Mouse (Mus musculus) brain, adult 2 months (tissue): ENCODE measurements at regions not wholly inside any gene's neighbourhood (a gene's known extent, or its start where the extent isn't known, plus 50 kb on each side); places are given as distances from the start of the nearest gene placed in this dataset.

ENCODE experiments used
- DNase-seq: peaks from one replicate; pipeline ENCODE4 v3.0.0; 2011; ENCODE audit warnings: low read depth, low spot score

DNA sequence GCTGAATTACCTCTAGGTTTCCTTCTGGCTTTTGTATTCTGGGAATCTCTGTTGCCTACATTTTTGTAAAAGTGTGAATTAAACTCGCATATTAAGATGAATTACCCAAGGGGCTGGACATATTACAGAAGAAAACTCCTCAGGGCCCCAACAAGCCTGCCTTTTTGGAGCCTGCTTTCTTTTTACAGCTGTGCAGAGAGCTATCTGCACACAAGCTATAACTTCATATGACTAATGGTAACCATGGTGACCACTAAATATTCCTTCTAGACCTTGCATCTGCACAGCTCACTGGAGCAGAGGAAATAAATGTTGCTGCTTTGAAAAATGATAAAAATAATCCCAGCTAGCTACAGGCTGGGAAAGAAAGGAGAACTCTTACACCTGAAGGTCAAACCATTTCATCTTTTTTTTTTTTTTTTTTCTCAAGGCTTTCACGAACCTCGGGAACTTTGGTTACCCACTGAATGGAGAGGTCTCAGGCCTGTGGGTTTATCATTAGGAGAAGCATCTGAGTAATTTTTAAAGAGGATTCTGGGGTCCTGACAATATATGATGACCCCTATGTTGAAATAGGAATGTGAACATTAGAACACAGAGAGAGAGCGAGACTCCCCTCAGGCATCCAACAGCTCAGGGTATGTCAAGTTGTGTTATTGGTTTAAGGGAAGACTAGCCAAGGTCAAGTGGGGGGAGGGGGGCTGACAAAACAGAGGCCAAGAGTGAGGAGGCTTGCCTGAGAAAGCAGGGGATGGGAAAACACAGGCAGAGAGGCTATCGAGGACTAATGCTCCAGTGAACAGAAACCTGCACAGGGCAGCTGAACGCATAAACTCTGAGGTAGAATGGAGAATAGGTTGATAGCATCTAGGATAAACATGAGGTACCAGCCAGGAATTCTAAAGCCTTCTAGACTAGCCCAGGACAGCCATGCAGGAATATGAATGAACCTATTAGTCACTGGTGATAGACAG is 188.4 kb downstream of the Phlda1 start:
- DNase-seq, result peak; percentile 77

DNA sequence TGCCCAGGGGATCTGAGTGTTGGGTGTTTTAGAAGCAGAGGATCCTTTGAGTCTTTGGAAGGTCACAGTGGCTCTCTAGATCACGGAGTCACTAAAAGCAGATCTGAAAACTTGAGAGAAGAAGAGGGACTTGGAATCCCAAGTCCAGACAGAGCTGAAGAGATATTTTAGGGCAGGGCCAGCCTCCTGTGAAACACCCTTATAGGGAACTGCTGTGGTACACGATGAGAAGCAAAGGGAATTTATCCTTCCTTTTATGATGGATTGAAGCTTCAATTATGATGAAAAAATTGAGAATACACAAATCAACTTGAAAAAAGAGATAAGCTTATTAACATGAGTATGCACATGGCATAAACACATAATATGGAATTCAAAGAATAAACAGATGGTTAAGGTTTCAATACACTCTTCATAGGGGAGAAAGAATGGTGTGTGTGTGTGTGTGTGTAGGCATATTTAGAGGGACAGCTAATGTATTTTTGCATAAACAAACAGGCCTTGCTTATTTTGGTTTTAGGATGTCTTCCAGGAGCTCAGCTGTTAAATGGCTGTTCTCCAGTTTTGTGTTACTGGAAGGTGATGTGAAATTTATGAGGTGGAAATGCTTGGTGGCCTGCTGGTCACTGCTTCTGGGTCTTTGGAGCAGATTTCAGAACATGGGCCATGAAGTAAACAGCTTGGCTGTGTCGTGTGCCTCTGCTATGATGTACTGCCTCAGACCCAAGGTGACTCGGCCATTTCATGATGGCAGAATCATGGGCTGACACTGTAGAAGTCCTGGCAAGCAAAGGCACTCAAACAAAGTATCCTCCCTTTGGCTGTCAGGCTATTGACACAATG is 190.1 kb downstream of the Phlda1 start:
- DNase-seq, result no peak

DNA sequence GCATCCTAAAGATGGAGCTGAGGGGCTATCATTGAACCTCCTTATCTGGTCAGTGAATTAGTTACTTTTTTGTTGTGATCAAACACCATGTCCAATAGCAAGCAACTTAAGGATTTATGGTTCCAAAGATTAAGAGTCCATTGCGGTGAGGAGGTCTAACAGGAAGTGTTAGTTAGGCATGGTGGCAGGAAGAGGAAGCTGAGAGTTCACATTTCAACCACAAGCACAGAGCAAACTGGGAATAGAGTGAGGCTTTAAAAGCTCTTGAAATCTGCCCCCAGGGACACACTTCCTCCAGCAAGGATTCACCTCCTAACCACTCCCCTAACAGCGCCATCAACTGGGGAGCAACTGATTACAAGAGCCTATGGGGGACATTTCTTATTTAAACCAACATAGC is 190.9 kb downstream of the Phlda1 start:
- DNase-seq, result no peak

DNA sequence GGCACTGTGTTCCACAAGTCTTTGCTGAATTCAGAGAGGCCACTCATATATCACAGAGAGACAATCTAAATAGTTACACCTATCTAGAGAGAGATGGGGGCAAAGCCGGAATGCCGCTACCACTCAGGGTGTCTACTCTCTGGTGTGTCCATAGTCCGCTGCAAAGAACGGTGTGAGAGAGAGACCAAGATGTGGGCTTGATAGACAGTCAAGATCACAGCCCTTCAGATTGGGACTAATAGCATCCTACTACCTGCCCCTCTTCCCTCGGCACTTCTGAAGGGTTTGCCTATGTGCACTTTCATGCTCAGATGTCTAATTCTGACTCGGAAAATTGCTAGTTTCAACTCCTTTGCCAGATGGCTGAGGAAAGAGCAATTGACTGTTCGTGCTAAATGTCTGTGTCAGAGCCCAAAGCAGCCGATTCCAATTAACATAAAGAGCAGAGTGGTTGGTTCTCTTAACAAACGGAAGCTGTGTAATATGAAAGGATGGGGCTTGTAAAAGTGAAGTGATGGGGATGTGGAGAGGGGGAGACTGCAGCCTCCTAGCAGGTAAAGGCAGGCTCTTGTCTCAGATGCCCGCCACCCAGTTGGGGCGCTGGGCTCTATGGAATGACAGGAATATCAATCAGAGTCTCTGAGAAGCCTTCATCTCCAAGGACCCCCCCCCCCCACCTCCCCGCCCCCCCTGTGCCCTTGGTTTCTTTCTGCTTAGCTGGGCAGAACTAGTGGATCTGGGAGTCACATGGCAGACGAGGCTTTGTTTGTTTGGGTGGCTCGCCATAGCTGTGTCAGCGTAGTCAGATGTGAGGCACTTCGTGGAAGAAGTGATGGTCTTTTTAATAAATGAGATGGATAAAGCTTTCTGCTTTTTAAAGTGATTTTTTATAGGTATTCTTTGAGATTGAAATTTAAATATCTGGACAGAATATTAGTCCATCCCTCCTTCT is 193.7 kb downstream of the Phlda1 start:
- peak; percentile 82 for DNase-seq

DNA sequence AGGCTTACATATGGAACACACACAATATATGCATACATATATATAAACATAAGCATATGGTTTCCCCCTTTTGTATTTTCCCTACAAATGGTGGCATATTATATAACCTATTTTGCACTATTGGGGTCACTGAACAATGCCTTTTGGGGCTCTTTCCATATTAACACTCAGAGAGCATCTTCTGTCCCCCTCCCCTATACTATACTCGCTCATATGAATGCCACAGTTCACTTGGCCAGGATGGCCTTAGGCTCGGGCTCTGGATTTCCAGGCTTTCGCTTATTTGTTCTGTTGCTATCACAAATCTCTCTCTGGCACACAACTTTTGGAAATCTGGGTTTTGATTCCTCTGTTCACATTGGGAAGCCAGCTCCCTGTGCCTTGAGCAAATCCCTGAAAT is 194.5 kb downstream of the Phlda1 start:
- DNase-seq, result no peak

DNA sequence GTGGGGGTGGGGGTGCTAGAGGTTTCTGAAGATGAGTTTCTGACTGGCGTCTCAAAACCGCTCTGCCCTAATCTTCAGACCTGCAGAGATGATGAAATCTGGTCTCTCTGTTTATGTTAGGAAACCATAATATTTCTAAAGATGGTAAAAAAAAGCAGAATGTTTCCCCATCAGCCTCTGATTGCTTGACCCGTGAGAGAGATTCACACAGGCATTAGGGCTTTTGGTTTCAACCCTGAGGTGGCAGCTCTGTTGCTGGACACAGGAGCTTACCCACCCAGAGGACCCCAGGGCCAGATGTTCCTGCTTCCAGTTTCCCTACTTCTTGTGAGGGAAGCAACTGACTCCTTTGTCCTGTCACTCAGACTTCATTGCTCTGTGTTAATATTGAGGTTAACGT is 195.1 kb downstream of the Phlda1 start:
- no peak for DNase-seq

DNA sequence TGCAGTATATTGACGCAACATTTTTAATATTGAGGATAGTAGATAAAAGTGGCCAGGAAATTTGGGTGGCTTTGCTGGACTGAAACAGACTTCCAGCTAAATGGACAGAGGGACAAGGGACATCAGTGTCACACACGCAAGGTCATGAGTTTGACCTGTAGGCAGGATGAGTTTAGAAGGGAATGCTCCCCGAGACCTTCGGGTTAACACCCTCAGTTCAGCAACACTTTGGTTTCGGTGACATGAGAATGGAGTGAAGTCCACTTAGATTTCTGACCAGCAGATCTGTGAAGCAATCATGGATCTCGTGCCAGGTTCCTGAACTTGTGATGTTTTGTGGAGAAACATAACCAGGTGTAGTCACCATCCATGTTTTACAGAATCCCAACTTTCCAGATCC is 196.3 kb downstream of the Phlda1 start:
- DNase-seq, result no peak

DNA sequence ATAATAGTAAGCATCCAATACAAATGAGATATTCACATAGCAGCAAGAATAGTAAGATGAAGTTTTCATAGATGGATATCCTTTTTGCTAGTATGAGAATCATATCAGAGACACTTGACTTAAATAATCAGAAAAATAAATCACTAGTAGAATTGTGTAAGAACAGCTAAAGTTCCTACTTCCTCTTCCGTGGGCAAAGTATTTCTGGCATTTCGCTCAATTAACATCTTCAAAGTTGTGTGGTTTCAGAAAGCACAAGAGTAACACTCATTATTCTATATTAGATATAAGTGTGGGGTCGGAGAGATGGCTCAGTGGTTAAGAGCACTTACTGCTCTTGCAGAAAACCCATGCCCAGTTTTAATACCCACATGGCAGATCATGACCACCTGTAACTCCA is 197.4 kb downstream of the Phlda1 start:
- DNase-seq, result no peak

DNA sequence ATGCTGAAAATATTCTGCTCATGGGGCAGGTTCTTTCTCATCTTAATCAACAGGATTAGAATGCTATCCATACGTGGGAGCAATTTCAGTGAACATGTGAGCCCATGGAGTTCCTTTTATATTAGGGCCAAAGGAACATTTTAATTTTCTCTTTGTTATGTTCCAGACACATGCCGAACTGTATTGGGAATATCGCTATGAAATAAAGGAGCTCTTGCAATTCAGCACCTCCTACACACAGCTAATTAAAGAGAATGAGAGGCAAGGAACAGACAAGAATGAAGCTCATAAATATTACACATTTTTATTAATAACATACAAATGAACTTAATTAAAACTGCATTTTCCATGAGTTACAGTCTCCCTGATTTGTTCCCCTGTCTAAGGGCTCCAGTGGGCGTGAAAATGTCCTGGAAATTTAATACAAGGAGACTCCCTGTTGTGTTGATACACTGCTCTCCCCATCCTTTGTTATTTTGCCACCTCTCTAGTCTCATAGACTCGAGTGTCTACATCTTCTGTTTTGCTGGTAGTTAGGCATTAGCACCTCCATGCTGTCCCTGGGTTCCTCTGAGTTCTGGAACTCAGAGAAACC is 205.5 kb downstream of the Phlda1 start:
- peak; percentile 52 for DNase-seq

DNA sequence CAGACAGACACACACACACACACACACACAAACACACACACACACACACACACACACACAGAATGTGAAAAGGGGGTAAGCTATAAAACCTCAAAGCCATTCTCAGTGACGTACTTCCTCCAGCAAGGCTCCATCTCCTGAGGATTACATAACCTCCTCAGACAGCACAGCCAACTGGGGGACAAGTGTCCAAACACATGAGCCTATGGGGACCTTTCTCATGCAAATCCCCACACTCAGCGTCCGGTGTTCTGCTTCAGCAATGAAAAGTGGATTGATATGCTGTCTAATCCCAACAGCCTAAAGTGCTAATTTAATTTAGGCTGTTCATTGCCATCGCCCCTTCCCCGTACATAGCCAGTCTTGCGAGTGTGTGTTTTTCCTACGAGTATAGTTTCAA is 206.9 kb downstream of the Phlda1 start:
- no peak for DNase-seq

DNA sequence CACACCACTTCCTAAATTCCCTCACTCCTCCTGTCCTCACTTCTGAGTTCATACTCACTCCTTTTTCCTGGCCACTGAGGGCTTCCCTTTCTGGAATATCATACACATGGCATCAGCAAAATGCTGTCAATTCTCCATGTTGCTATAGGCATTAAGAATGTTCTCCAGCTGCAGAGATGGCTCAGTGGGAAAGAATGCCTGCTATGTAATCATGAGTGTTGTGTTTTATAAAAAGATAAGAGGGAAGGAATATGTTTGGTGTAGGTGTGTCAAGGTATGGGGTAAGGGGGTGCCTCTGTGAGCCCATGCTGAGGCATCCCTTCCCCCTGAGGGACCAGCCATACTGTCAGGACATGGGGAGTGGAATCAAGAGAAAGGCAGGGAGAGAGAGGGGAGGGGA is 207.6 kb downstream of the Phlda1 start:
- no peak for DNase-seq

DNA sequence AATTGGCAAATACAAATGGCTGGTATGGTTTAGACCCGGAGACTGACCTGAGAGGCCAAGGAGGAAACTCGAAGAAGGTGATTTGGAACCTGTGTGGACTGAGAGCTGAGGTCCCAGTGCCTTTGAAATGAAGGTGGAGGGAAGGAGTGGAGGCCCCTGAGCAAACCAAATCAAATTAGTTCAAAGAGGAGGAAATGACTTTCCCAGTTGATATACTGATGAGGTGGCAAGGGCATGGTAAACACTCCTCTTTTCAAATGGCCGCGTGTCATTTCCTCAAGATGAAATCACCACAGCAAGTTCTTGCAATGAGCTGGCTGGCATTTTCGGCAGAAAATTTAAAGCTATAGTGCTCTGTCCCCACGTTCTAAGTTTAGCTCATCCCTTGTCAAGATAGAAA is 209.1 kb downstream of the Phlda1 start:
- no peak for DNase-seq

DNA sequence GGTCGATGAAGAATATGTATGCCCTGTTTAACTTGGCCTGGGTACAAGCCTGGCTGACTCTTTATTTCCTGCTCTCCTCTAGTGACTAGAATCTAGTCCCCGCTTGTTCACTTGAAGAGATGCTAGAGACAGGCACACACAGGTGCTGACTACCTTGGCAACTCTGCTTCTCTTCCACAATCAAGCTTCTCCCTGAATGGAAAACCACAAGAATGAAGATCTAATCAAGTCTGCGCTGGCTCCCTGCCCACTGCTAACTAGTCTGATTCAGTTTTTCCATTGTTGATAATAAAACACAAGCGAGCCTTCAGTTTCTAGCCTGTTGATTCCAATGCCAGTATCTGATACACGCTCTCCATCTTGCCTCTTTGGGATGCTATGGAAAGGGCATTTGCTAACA is 213.5 kb downstream of the Phlda1 start:
- DNase-seq, result no peak

DNA sequence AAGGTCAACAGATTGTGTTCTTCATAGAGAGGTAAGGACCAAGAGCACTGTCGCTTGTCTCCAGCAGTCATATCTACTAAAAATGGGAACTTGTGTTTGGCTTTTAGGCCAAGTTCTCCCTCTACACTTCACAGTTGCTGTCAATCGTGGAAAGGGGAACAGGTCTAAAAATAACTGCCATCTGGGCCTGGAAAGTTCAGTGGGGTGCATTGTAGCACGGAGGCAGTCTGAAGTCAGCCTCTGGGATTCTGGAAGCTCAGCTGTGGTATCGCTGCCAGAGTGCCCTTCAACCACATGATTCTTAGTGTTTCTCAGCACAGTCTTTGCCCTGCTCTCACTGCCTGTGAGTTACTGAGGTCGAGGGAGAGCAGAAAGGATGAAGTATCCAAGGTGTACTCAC is 215.0 kb downstream of the Phlda1 start:
- peak; percentile 48 for DNase-seq

DNA sequence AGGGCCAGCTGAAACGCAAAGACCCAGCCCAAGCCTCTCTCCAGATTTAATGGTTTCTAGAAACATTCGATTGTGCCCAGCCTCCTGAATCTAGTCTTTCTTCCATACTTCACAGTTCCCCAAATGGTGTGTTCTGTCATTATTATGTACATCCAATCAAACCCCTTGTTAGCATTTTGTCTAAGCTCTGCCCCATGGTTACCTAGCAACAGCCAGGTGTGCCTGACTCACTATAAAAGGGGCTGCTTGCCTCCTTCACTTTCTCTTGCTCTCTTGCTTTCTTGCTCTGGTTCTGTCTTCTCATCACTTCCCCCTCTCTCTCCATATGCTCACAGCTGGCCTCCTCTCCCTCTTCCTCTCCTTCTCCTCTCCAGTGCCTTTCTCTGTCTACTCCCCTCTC is 217.8 kb downstream of the Phlda1 start:
- no peak for DNase-seq

DNA sequence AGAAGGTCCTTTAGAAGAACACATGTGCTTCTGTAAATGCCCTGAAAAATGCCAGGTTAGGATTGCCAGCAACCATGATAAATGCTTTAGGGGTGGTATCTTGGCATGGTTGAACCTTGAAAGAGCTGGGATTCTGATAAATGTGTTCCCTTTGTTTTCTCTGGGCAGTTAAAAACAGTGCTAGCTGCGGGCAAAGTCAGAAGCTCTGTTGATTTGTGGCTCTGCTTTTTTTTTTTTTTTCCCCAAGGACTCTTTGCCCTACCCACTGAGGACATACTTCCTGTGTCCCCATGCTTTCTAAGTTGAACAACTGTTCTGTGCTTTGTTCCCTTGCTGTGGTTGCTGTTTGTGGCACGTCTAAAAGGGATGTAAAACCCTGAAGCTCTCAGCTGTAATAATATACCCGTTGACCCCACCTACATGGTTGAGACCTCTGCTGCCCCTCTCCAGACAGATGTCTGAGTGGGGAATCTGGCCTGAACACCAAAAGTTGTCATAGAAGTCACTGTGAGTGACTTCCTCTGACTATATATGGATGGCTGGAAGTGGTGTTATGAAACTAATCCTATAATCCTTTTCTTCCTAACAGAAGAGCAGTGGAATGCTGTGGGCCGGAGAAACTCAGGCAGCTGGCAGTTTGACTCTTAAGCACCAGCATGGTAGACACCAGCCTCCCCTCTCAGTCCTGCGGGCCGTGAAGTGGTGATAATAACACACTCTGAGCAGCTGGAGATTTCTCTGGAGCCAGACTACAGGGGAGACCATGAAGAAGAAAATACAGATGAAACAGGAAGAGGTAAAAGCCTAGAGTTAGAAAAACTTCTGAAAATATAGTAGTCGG is 218.7 kb downstream of the Phlda1 start:
- no peak for DNase-seq

DNA sequence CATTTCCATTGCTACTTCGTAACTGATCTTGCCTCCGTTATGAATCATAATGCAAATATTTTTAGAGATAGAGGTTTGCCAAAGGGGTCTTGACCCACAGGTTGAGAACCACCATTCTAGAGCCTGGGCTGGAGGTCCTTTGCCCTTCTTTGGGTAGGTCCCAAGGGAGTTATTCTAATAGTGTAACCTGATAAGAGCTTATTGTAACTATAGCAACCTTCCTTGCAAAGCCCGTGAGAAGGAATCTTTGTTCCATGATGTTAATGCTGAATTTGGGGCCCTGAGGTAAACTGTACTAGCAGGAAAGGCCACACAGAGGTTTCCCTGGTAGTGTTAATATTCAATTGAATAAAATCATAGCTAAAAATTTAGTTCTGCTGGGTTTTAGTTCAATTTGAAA is 229.9 kb downstream of the Phlda1 start:
- DNase-seq, result no peak

DNA sequence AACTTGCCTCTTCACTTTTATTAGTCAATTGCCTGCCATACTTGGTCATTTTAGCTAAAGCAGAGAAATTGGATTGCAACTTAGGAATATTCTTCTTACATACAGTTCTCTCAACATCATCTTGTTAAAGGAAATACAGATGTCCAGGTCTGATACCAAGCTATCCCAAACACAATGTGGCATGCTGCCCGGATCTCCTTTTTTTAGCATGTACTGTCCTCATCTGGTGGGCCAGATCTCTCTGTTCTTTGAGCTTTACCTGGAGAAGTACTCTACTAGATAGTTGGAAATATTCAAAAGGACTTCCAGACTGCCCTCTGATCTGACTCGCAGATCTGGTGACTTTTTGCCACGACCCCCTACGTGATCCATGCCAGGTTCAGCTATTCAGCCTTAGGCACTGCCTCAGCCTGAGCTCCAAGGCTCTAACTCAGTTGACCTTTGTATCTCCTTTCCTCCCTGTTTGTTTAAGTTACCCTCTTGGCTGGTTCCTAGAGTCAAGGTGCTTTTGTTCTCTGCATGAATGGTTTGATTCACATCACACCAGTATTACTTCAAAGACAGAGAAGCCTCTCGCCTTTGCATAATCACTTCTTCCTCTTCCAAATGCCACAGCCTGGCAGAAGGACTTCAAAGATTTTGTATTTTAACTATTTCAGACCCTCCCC is 232.9 kb upstream of the Krr1 start:
- DNase-seq, result peak; percentile 13

DNA sequence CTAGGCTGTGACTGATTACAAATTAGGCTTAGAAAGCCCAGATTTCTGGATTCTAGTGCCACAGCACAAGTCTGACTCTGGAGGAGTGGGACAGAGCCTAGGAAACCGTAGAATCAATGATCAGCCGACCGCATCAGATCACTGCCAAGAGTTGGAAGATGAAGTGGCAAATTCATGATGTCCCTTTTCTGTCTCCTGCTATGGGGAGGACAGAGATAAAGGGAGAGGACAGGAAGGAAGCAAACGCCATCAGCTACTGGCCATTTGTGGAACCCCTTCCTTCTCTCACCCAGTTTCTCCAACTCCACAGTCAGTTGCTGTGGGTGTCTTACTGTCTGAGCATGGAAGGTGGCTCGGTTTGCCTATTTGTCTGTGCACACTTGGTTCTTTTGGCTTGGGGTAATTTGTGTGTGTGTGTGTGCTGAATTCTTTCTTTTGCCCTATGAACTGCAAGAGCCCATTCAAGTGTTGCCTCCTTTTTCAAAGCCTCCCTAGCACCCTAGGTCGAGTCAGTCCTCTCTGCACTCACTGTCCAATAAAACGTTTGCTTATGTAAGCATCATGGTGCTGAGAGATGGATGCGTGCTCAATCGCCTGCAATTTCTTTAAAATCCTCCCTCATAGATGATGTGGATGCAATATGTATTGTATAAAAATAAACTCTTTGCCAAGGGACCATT is 231.7 kb upstream of the Krr1 start:
- no peak for DNase-seq
